Mouse (Mus musculus): ENCODE measurements around the gene Fgb.
A peak's percentile ranks its signal among the peaks of the same experiment; 100 is the strongest.

Fgb gene

DNA sequence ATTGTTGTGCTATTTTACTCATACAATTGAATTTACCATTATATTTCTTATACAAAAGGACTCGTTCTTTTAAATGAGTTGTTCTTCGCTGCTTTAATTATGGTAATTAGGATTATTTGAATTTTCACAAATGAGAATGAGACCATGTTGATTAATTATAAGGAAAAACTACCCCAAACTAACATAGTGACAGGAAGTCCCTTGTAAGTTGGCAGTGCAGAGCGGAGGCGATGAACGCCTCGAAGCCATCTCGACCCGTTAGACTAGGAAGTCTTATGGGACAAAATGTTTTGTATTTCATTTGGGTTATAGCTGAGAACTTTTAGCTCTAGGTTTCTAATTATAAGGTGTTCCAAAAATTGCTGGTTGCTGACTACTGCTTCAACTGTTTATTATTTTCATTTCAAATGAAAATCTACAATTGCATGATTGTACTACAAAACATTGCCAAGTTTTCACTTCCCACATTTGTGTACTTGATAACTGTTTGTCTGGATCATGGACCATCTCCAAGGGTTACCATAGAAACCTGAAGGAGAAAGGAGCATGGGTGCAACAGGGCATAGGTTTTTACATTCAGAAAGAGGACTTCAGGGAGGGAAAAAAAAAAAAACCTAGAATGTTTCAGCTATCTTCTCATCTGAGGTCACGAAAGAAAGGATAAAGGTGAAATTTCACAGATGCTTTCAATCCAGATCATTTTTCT is 22.0 kb downstream of the Fgb start:
- DNase-seq (ENCODE audit: low spot score) = no peak

DNA sequence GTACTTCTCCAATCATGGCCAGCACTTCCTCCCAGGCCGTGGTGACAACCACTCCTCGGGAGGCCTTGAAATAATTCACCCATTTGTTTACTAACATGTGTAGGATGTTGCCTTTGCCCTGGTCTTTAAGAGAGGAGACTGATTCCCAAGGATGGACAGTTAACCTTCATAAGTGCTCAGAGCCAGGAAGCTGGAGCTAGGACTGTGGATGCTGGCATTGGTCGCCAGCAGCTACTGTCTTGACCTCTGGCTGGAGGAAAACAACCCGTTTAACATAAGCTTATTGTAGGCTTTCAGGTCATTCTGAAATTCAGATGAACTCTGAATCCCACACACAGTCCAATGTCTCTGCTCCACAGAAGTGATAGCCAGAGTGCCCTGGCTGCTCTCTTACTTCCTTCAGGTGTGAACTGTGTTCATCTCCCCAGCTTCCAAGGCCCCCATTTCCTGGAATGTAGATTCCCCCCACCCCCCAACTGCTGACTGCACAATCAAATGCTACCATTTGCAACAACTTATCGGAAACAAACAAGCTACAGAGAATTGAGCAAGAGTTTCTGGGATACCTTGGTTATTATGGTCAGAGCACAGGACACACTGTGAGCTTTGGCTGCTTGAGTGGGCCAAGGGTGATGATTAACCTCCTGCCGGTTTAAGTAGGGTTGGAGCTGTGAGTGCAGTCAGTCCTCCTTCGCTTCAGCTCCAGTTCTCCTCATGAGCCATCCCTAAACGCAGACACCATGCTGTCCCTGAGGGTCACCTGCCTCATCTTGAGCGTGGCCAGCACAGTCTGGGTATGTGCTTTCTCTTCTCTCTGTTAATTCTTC is 24.0 kb downstream of the Fgb start, which contains the start of gene Fga:
Gene Fga, plus strand, starts transcription at position 602 of the 827 bp plus-strand sequence.
- no peak for DNase-seq (ENCODE audit: low spot score)

DNA sequence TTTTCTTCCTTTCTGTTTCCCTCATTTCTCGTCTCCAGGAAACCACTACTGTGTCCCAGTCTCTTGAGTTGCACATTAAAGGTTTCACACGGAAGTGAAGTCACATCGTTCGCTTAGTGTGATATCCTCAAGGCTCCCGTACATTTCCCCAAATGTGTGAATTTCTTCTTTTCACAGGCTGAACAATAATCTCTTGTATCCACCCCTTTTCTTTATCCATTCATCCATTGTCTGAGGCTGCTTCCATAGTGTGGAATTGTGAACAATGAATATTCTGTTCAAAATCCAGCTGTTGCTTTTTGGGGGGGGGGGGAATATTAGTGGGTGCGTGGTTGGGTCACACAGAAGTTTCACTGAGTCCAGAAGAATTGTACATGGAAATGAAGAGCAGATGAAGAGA is 24.6 kb downstream of the Fgb start:
- DNase-seq (ENCODE audit: low spot score) = no peak

DNA sequence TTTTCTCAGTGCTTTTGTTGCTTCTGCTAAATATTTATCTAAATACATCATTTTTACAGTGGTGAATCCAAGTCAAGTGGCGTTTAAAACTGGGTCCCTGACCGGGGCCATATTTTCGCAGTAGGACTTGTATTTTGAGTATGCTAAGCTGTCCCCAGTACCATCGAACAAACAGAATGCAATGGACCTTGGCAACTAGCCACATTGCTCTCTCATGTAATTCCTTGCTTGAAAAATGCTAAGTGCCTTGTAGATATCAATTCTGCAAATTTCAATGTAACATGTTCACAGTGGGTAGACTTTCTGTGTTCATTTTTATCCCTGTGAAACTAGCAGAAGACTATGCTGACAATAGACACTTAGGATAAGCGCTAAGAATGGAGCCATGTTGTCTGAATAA is 28.5 kb downstream of the Fgb start:
- DNase-seq (ENCODE audit: low spot score) = no peak

DNA sequence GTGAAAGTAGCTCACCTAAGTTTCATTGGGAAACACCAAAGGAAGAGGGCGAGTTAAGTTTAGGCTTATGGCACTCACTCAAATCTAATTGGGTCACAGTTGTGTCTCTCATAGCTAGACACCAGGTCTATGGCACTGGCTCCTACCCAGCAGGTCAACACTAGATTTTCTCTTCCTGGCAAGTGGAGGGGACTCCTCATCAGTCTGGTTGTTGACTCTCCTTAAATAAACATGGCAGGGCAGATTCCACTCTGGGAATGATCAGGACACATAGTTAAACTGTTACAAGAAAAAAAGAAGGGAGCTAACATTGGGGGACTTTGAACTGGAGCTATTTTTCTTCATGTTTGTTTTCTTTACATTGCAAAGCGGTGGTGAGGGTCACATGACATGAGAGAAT is 29.3 kb downstream of the Fgb start:
- DNase-seq (ENCODE audit: low spot score) = no peak

DNA sequence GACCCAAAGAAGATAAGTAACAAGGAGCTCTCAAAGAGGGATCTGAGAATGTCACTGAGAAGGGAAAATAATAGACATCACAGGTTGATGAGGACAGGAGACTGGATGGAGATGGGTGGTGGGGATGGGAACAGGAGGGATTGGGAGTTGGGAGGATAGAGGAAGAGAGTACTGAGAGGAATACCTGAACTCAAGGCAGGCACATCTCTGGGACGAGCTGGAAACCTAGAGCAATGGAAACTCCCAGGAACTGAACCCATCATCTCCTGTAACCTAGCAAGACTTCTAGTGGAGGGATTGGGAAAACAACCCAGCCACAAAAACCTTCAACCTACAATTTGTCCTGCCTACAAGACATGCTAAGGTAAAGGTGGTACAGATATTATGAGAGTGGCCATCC is 33.4 kb downstream of the Fgb start:
- DNase-seq (ENCODE audit: low spot score) = no peak

- no peak for DNase-seq (ENCODE audit: low spot score)
Observed at GRCm38 (mm10) chr3:83013951-83014350, 35.7 kb downstream of the Fgb start.

DNA sequence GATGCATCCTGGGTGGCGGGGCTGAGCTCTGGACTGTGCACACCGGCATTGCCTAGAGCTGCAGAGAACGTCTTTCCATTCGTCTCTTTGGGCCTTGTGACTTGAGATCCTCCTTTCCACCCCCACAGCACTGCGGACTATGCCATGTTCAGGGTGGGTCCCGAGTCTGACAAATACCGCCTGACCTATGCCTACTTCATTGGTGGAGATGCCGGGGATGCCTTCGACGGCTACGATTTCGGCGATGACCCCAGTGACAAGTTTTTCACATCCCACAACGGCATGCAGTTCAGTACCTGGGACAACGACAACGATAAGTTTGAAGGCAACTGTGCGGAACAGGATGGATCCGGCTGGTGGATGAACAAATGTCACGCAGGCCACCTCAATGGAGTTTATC is 37.0 kb downstream of the Fgb start:
- DNase-seq (ENCODE audit: low spot score) = no peak

- no peak for DNase-seq (ENCODE audit: low spot score)
Observed at GRCm38 (mm10) chr3:83011565-83011964, 38.1 kb downstream of the Fgb start.

- DNase-seq (ENCODE audit: low spot score) = no peak
Observed at GRCm38 (mm10) chr3:83011136-83011535, 38.5 kb downstream of the Fgb start.

DNA sequence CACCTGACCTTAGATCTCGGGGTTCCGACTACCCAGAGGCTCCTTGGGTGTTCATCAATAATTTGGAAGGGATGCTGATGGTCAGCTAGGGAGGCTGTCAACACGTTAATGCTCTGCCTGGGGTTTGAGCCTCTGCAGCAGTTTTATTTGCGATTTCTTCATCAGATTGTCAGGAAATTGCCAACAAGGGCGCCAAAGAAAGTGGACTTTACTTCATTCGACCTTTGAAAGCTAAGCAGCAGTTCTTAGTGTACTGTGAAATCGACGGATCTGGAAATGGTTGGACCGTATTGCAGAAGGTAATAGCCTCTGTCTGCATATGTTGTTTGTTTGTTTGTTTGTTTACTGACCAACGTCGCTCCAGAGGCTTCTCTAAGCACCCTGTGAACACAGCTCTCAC is 39.4 kb downstream of the Fgb start:
- DNase-seq (ENCODE audit: low spot score) = no peak

GRCm38 (mm10) chr3:83007557-83007956 is 42.1 kb downstream of the Fgb start, which contains the start of gene Fgg:
Gene Fgg, plus strand, starts transcription at chr3:83007724.
- no peak for DNase-seq (ENCODE audit: low spot score)

- no peak for DNase-seq (ENCODE audit: low spot score)
Observed at GRCm38 (mm10) chr3:83004801-83005200, 44.9 kb downstream of the Fgb start.

DNA sequence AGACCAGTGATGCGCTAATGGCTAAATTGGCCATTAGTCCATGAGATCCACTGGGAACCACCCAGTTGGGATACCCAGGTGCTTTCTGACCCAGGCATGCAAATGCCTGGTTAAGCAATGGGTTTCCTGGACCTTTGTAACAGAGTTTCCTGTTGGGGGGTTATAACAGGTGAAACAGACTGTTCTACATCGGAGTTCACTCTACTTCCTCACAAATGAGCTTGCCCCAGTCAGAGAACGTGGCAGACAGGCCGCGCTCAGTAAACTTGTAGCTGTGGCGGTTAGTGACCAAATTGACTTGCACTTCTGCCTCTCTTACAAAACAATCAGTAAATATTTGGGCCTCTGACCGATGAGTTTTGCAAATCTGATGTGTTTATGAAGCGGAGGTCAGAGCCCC is 46.6 kb downstream of the Fgb start:
- no peak for DNase-seq (ENCODE audit: low spot score)

GRCm38 (mm10) chr3:83002191-83002590 is 47.5 kb downstream of the Fgb start:
- DNase-seq (ENCODE audit: low spot score) = peak; percentile 75

- no peak for DNase-seq (ENCODE audit: low spot score)
Observed at GRCm38 (mm10) chr3:82999995-83000394, 49.7 kb downstream of the Fgb start.

DNA sequence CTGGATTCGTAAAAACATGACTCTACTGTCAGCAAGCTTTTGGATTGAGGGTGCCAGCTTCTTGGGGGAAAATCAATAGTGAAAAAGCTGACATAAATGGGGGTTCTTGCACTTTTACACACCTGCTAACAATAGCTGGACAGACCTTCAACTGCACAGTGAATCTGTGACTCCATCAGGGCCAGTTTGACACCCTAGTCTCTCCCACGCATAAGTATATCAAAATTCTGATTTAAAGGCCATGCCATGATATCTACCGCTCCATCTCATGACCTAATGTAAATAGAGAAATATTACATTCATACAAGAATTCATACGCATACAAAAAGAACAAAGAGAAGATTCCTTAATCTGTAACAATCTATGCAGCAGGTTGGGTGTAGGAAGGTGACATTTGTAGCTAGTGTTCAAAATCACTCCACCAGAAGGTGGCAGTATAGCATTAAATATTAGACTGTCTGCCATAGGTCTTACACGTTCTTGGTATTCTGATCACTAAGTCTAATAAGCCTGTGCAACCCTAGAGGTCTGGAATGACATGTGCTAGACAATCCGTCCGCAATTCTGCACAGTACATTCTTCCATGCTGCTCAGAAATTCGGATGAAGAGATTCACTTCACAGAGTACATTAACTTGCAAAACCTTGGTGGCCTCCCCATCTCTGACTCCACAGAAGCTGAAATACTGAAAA is 50.7 kb downstream of the Fgb start:
- DNase-seq (ENCODE audit: low spot score) = peak; percentile 90

- DNase-seq (ENCODE audit: low spot score) = no peak
Observed at GRCm38 (mm10) chr3:82996656-82997055, 53.0 kb downstream of the Fgb start.

GRCm38 (mm10) chr3:82995368-82995767 is 54.3 kb downstream of the Fgb start:
- peak; percentile 82 for DNase-seq (ENCODE audit: low spot score)

DNA sequence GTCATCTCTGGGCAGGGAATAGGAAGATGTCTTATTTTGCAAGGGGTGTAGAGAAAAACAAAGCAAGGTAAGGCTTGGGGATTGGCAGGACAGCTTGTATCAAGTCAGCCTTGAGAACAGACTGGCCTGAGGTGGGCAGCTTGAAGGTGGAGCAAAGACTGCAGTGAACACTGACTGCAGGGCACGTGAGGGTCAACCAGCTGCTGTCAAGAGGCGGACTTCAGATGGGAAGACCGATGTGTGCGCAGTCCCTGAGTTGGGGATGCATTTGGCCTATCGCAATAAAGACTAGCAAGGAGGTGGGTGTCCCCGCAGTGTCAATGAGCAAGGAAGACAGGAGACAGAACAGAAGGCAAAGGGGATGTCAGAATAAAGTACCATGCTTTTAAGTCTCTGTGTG is 56.7 kb downstream of the Fgb start:
- DNase-seq (ENCODE audit: low spot score) = no peak

DNA sequence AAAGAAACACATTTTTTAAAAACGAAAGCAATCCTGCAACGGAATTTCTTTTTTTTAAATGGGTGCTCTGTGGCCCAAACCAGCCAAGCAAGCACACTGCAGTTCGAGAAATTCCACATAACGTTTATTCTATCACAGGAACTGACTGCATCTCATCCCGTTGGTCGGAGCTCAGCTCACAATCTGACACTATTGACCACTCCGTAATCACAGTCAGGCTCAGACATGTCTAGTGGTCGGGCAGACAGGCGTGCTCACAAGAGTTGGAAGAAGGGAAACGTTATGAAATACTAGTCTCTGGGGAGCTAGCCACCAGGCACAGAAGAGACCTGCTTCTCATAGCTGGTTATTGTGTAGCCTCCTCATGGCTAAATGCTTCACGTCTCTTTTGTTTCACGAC is 57.7 kb downstream of the Fgb start:
- no peak for DNase-seq (ENCODE audit: low spot score)

Measured in embryo, embryonic 10.5 days (tissue).